Mouse (Mus musculus): ENCODE measurements at regions not wholly inside any gene's neighbourhood (a gene's known extent, or its start where the extent isn't known, plus 50 kb on each side); places are given as distances from the start of the nearest gene placed in this dataset.
"Not testable (repeated sequence)": the region's sequence is repeated elsewhere in the genome, so short reads cannot be mapped to it uniquely, and the experiment has no call there.

DNA sequence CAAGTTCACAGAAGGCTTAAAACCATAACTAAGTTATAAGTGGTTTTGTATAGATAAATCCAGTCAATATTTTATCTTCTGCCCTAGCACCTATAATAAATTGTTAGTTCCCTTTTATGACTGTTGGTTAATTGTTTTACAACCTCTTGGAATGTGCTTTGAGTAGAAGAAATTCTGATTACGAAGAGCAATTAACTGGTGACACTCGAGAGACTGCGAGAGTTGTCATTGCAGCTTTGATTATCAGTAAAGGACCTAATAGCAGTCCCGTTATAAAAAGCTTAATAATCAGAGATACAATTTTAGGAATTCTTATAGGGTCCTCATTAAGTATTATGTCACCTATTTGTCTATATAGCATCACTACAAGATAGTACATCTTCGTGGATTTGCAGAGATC lies 128.7 kb downstream of the Ptchd3 start:
- not testable (repeated sequence) for TF ChIP-seq EP300 (IDR thresholded peaks at IDR 0.05; ENCODE audit: low read depth in 1 of 2, low read length in 2 of 2); CTCF (IDR thresholded peaks at IDR 0.05 in 2 of 3, conservative IDR thresholded peaks at IDR 0.05 in 1 of 3; ENCODE audit: control insufficient read depth in 1 of 3, insufficient read depth in 1 of 3, low read depth in 2 of 3, low read length in 3 of 3, poor library complexity in 1 of 3, severe bottlenecking in 1 of 3); GABPA (IDR thresholded peaks at IDR 0.05; ENCODE audit: low read depth, low read length); USF2 (IDR thresholded peaks at IDR 0.05; ENCODE audit: borderline replicate concordance in 1 of 2, insufficient read depth in 1 of 2, low read depth in 1 of 2, low read length in 2 of 2); MAFK (IDR thresholded peaks at IDR 0.05; ENCODE audit: borderline replicate concordance, low read depth, low read length); SIN3A (IDR thresholded peaks at IDR 0.05; ENCODE audit: low read length); POLR2A (IDR thresholded peaks at IDR 0.05; ENCODE audit: control insufficient read depth in 1 of 2, insufficient read depth in 1 of 2, low read depth in 1 of 2, low read length in 2 of 2, poor library complexity in 1 of 2); HCFC1 (IDR thresholded peaks at IDR 0.05; ENCODE audit: low read depth, low read length); CHD2 (IDR thresholded peaks at IDR 0.05; ENCODE audit: low read length); ETS1 (IDR thresholded peaks at IDR 0.05; ENCODE audit: low read depth, low read length); ZC3H11A (IDR thresholded peaks at IDR 0.05; ENCODE audit: low read depth, low read length); BHLHE40 (IDR thresholded peaks at IDR 0.05; ENCODE audit: borderline replicate concordance, low read depth, low read length); MYC (IDR thresholded peaks at IDR 0.05; ENCODE audit: low read depth, low read length)

All from MEL (cell line).